Mouse (Mus musculus): ENCODE results near the gene Ext2.

The Ext2 gene

GRCm38 (mm10) chr2:93741700-93742099 lies 80.7 kb downstream of the Ext2 start:
- DNase-seq (ENCODE audit: extremely low read depth, low read depth), result no peak

- no peak for DNase-seq (ENCODE audit: extremely low read depth, low read depth)
Observed at GRCm38 (mm10) chr2:93739044-93739569, 83.3 kb downstream of the Ext2 start.

- no peak for DNase-seq (ENCODE audit: extremely low read depth, low read depth)
Observed at GRCm38 (mm10) chr2:93737146-93737545, 85.2 kb downstream of the Ext2 start.

GRCm38 (mm10) chr2:93732658-93733057 lies 89.7 kb downstream of the Ext2 start:
- no peak for DNase-seq (ENCODE audit: extremely low read depth, low read depth)

GRCm38 (mm10) chr2:93729585-93729984 lies 92.8 kb downstream of the Ext2 start:
- DNase-seq (ENCODE audit: extremely low read depth, low read depth), result no peak

- DNase-seq (ENCODE audit: extremely low read depth, low read depth), result no peak
Observed at GRCm38 (mm10) chr2:93723138-93723744, 99.1 kb downstream of the Ext2 start.

- DNase-seq (ENCODE audit: extremely low read depth, low read depth), result no peak
Observed at GRCm38 (mm10) chr2:93720956-93721355, 101.4 kb downstream of the Ext2 start.

GRCm38 (mm10) chr2:93719792-93720675 lies 102.3 kb downstream of the Ext2 start:
- no peak for DNase-seq (ENCODE audit: extremely low read depth, low read depth)

- DNase-seq (ENCODE audit: extremely low read depth, low read depth), result no peak
Observed at GRCm38 (mm10) chr2:93713267-93713666, 109.1 kb downstream of the Ext2 start.

GRCm38 (mm10) chr2:93711460-93711859 lies 110.9 kb downstream of the Ext2 start:
- DNase-seq (ENCODE audit: extremely low read depth, low read depth), result no peak

GRCm38 (mm10) chr2:93709696-93710095 lies 112.7 kb downstream of the Ext2 start:
- DNase-seq (ENCODE audit: extremely low read depth, low read depth), result no peak

GRCm38 (mm10) chr2:93709241-93709640 lies 113.1 kb downstream of the Ext2 start:
- DNase-seq (ENCODE audit: extremely low read depth, low read depth), result no peak

GRCm38 (mm10) chr2:93706825-93707224 lies 115.5 kb downstream of the Ext2 start:
- DNase-seq (ENCODE audit: extremely low read depth, low read depth), result no peak

- DNase-seq (ENCODE audit: extremely low read depth, low read depth), result no peak
Observed at GRCm38 (mm10) chr2:93706407-93706806, 116.0 kb downstream of the Ext2 start.

- DNase-seq (ENCODE audit: extremely low read depth, low read depth), result no peak
Observed at GRCm38 (mm10) chr2:93704195-93704594, 118.2 kb downstream of the Ext2 start.

GRCm38 (mm10) chr2:93702936-93703926 lies 119.1 kb downstream of the Ext2 start:
- DNase-seq (ENCODE audit: extremely low read depth, low read depth), result no peak

GRCm38 (mm10) chr2:93699346-93699745 lies 123.0 kb downstream of the Ext2 start:
- no peak for DNase-seq (ENCODE audit: extremely low read depth, low read depth)

- DNase-seq (ENCODE audit: extremely low read depth, low read depth), result no peak
Observed at GRCm38 (mm10) chr2:93696181-93696641, 126.2 kb downstream of the Ext2 start.

GRCm38 (mm10) chr2:93693101-93693500 lies 129.3 kb downstream of the Ext2 start:
- DNase-seq (ENCODE audit: extremely low read depth, low read depth), result no peak

GRCm38 (mm10) chr2:93690064-93690930 lies 132.1 kb downstream of the Ext2 start:
- no peak for DNase-seq (ENCODE audit: extremely low read depth, low read depth)

All from MEL-GATA-1-ER (cell line).